Mouse (Mus musculus) spleen, postnatal 4 days (tissue): ENCODE results near the gene Igsf1.

ENCODE experiments used
- DNase-seq, 2 experiments: peaks; one replicate each; pipeline ENCODE4 v3.0.0; 2022; ENCODE audit warnings: low spot score in 2 of 2

Gene Igsf1

DNA sequence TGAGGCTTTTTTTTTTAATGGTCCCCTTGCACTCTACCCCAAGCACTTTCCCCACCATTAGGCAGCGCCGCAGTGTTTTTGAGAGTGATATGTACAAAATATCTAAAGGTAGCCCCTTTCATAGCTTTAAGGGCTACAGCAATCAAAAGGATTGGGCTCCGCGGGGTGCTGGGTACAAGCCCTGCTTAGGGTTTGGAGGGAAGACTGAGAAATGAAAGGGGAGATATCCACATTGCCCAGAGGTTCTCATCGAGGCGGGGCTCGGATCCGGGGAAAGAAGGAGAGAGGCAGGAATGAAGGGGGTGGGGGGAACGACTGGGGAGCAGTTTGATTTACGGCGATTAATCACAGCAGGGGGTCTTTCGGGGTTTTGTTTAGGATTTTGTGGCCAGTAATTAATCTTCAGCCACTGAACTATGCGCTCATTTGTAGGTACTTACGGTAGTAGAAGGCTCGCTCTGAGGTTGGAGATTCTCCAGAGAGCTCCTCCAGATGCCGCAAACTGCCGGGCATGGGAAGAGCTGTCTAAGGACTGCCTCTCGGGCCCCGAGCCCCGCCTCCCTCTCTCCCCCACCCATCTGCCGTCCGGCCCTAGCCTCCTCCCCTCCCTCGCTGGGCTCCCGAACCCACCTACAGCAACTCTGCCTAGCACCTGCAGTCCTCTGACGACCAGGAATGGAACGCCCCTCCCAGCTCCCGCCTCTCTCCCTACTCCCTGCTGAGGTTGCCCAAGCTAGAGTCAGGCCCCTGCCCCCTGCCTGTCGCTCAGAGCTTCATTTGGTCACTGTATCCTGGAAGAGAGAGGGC is at the start of gene Igsf1:
Igsf1 (minus strand) TSS at position 537 of the 807 bp plus-strand sequence.
- DNase-seq, result no peak

DNA sequence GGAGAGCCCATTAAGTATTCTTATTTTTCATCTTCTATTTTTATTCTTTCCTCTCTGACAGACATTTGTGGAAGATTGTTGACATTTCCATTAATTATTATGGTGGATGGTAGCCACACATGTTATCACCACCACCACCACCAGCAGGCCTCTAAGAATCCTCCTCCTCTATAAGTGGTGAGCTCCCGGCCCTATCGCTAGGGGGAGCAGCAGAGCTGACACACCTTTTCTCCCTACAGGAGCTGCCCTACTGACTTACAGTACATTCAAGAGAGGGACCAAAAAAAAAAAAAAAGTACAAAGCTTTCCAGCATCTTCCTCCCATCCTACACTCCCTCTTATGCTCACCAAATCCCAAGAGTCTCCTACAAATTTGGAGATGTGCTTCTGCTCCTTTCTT is 26.7 kb downstream of the Igsf1 start:
- DNase-seq, result no peak

DNA sequence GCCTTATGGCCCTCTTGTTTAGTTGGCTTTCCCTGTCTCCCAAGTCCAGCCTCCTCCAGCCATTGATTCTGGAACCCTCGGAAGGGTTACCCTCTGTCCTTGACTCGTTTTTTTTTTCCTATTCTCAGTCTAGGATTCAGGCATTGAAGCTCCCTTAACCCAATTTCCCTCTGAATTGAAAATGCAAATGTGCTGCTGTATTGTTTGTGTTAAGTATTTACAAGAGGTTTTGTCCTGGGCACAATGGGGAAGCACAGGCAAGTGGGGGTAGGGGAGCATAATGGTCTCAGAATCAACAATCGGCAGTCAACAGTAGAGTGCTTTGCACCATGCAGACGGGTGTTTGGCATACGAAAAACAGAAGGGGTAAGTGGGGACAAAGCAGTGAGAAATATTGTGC is 52.4 kb downstream of the Igsf1 start:
- DNase-seq, result no peak

GRCm38 (mm10) chrX:49734959-49735358 is 62.6 kb downstream of the Igsf1 start, which contains the start of gene Olfr1321:
TSS of gene Olfr1321 (minus strand) at chrX:49735059.
- DNase-seq, result no peak
